Mouse (Mus musculus): Measurements from ENCODE around the gene Prr14. TPM values are rescaled to one million over a fixed set of nuclear protein-coding genes. Genes with fewer than 3 reads are reported as not detected.

The Prr14 gene
- polyA plus RNA-seq, 1 experiment from 2014 or later, result 31.6 TPM

DNA sequence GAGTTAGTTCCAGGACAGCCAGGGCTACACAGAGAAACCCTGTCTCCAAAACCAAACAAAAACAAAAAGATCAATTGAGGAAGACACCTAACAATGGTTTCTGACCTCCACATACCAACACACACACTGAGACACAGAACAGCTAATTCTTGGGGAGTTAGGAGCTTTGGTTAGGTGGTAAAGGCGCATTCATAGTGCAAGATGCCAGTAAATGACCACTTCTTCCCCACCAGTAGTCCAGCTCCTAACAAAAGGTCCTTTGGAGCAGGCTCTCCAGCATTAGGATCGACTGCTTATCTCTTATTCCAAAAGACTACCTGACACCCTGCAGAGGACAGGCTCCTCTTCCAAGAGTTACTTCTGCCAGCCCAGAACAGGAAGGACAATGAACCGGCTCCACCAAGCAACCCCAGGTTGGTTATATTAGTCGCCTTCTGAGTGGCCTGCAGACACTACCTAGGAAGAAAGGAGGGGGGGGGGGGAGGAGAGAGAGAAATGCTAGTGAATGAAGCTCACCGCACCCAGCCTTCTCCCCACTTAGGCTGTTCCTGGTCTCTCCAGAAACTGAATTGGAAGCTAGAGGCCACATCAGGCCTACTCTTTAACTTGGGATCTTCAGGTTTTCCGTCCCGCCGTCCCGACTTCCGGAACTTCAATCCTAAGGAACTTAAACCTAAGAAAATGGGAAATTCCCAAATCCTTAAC, 10.8 kb downstream of the Prr14 start:
- no peaks in the 10 kb centered on the region for H3K27me3 ChIP-seq (ENCODE audit: control insufficient read depth, insufficient read depth, low read length)
- peaks cover 8% of the 10 kb centered on the region for H3K4me1 ChIP-seq (ENCODE audit: control insufficient read depth, insufficient read depth, low read length)
- peak overlapping the region; percentile 99 for H3K27ac ChIP-seq (ENCODE audit: low read length)
- ATAC-seq (replicated peaks; ENCODE audit: extremely low read depth, insufficient read depth, low FRiP score), result no peak
- H3K36me3 ChIP-seq (ENCODE audit: control insufficient read depth, insufficient read depth), result peaks cover 34% of the 10 kb centered on the region
- H3K9me3 ChIP-seq (replicated peaks; ENCODE audit: control insufficient read depth, low read length), result no peaks in the 10 kb centered on the region
- peak overlapping the region; percentile 91 for H3K4me3 ChIP-seq (ENCODE audit: low read length)
- peak overlapping the region; percentile 85 for H3K4me2 ChIP-seq (ENCODE audit: low read depth, low read length)
- H3K9ac ChIP-seq (ENCODE audit: low read length), result peak overlapping the region; percentile 96
- WGBS, result 9% methylated on average over 10 of the region's 10 CpGs

DNA sequence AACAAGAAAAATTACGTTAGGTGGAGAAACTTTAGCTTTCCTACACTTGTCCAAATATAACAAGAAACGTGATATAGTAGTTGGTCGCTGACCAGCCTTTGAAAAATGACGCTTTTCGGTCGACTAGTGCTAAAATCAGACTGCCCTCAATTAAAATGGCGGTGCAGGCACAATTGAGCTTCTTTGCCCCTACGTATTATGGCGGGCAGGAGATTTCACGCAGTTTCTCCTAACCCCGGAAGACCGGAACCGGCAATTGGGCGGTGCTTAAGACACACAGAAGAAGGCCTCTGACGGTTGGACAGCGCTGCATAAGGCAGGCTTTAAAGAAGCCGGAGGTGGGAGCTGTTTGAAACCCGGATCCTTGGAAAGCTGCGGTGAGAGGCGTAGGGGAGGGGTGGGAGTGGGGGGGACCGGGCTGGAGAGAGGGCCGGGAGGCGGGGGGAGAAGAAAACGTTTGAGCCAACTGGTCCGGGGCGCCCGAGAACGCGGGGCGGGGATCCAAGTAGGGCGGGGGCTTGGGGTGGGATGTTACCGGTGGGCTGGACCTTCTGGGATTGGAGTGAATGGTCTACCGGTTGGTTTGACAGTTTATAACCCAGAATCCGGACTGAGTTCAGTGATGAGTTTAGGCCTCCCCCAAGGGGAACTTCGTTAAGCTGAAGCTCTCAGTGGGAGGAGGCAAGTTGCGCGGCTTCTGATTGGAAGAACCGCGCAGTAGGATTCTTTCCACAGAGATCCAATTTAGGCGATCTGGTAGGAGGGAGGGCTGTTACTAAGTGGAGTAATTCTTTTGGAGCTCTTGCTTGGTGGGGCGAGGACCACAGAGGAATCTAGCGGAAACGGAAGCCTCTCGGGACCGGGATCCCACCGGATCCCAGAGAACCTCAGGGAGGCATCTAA, 11.6 kb downstream of the Prr14 start:
- peaks cover 42% of the 10 kb centered on the region for H3K36me3 ChIP-seq (ENCODE audit: control insufficient read depth, insufficient read depth)
- under 1% methylated on average over 46 of the region's 46 CpGs for WGBS
- peak; percentile 89 for ATAC-seq (replicated peaks; ENCODE audit: extremely low read depth, insufficient read depth, low FRiP score)

DNA sequence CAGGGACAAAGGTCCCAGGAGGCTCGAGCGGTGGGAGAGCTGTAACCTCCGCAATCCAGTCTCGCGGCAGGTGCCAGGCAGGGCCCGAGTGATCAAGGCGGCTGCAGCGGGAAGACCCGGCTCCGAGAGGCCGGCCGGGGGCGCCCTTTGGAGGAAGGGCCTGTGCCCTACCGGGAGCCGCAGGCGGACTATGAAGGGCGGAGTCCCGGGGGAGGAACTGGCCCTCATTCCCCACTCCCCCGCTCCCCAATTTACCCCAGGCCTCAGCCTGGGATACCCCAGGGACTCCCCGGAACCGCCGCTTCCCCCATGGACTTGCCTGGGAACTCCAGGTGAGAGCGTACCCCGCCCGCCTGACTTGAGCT, 12.2 kb downstream of the Prr14 start:
- Histone ChIP-seq H3K4me2 (ENCODE audit: low read depth, low read length) (peak overlapping the region; percentile 85), H3K36me3 (ENCODE audit: control insufficient read depth, insufficient read depth) (peaks cover 45% of the 10 kb centered on the region), H3K9me3 (replicated peaks; ENCODE audit: control insufficient read depth, low read length) (no peaks in the 10 kb centered on the region), H3K27ac (ENCODE audit: low read length) (peak overlapping the region; percentile 99), H3K9ac (ENCODE audit: low read length) (peak overlapping the region; percentile 96), H3K4me1 (ENCODE audit: control insufficient read depth, insufficient read depth, low read length) (peaks cover 10% of the 10 kb centered on the region), H3K27me3 (ENCODE audit: control insufficient read depth, insufficient read depth, low read length) (no peaks in the 10 kb centered on the region), H3K4me3 (ENCODE audit: low read length) (peak overlapping the region; percentile 91)
- under 1% methylated on average over 25 of the region's 25 CpGs for WGBS
- peak; percentile 15 for ATAC-seq (replicated peaks; ENCODE audit: extremely low read depth, insufficient read depth, low FRiP score)

More for the DNA sequence above, 11.6 kb downstream of the Prr14 start:
- Histone ChIP-seq H3K27me3 (ENCODE audit: control insufficient read depth, insufficient read depth, low read length) (no peaks in the 10 kb centered on the region), H3K9ac (ENCODE audit: low read length) (peak overlapping the region; percentile 96), H3K4me3 (ENCODE audit: low read length) (peak overlapping the region; percentile 91), H3K27ac (ENCODE audit: low read length) (peak overlapping the region; percentile 99), H3K9me3 (replicated peaks; ENCODE audit: control insufficient read depth, low read length) (no peaks in the 10 kb centered on the region), H3K4me1 (ENCODE audit: control insufficient read depth, insufficient read depth, low read length) (peaks cover 8% of the 10 kb centered on the region), H3K4me2 (ENCODE audit: low read depth, low read length) (peak overlapping the region; percentile 85)

DNA sequence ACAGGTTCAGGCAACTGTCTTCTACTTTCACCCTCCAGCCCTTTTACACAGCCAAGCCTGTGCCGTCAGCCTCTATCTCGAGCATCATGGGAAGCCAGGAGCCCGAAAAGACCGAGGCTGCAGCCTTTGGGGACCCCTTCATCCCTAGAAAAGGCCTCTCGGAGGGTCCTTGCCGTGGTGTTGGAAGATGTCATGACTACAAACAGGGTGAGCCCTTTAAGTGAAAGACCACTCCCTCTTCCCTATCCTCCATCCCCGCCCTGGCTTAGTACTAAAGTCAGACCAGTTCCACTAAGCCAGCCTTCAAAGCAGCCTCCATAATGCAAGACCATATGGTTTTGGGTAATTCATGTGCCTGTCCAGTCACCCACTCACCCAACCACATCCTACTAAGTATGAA, 12.6 kb downstream of the Prr14 start:
- WGBS, result 1% methylated on average over 7 of the region's 7 CpGs
- H3K27ac ChIP-seq (ENCODE audit: low read length), result peak overlapping the region; percentile 99
- peak overlapping the region; percentile 85 for H3K4me2 ChIP-seq (ENCODE audit: low read depth, low read length)
- H3K36me3 ChIP-seq (ENCODE audit: control insufficient read depth, insufficient read depth), result peaks cover 47% of the 10 kb centered on the region
- ATAC-seq (replicated peaks; ENCODE audit: extremely low read depth, insufficient read depth, low FRiP score), result no peak
- H3K4me1 ChIP-seq (ENCODE audit: control insufficient read depth, insufficient read depth, low read length), result peaks cover 14% of the 10 kb centered on the region
- H3K4me3 ChIP-seq (ENCODE audit: low read length), result peak overlapping the region; percentile 91
- peak overlapping the region; percentile 96 for H3K9ac ChIP-seq (ENCODE audit: low read length)
- no peaks in the 10 kb centered on the region for H3K27me3 ChIP-seq (ENCODE audit: control insufficient read depth, insufficient read depth, low read length)
- no peaks in the 10 kb centered on the region for H3K9me3 ChIP-seq (replicated peaks; ENCODE audit: control insufficient read depth, low read length)

- Histone ChIP-seq H3K27me3 (ENCODE audit: control insufficient read depth, insufficient read depth, low read length) (no peaks in the 10 kb centered on the region), H3K36me3 (ENCODE audit: control insufficient read depth, insufficient read depth) (peaks cover 35% of the 10 kb centered on the region), H3K4me3 (ENCODE audit: low read length) (no peak overlapping the region), H3K9me3 (replicated peaks; ENCODE audit: control insufficient read depth, low read length) (no peaks in the 10 kb centered on the region), H3K4me1 (ENCODE audit: control insufficient read depth, insufficient read depth, low read length) (peaks cover 17% of the 10 kb centered on the region), H3K27ac (ENCODE audit: low read length) (no peak overlapping the region), H3K4me2 (ENCODE audit: low read depth, low read length) (no peak overlapping the region), H3K9ac (ENCODE audit: low read length) (no peak overlapping the region)
- no peak for ATAC-seq (replicated peaks; ENCODE audit: extremely low read depth, insufficient read depth, low FRiP score)
- WGBS, result 85% methylated on average over 5 of the region's 5 CpGs
Measured at GRCm38 (mm10) chr7:127473705-127474104, 14.3 kb downstream of the Prr14 start.

DNA sequence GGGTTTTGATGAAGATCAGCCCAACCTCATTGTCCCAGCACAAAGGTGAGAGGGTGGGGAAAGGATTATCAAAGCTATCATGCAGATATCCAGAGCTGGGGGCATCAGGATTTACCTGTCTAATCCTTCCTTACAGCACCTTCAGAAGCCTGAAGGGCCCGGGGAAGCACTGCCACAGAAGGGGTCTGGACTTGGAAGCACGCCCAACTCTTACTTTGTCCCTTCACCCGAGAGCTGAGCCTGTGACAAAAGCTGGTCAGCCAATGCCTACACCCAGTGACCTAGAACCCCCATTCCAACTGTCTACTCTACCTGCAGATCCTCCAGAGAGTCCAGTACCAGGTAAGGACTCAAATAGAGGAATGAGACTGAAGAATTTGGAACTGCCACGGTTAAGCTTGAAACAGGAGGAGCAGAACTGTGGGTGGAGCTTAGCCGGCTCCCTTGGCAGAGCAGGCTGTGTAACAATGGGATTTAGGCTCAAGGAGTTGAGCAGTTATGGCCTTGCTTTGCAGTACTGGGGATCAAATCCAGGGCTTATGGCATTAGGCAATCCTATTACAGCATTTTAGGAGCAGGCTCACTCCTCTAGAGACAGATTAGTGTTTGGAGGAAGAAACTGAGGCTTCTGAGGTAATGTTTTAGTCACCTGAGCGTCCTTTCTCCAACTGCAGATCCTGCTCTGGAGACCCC, 15.1 kb downstream of the Prr14 start:
- 75% methylated on average over 6 of the region's 6 CpGs for WGBS
- ATAC-seq (replicated peaks; ENCODE audit: extremely low read depth, insufficient read depth, low FRiP score), result no peak
- Histone ChIP-seq H3K4me2 (ENCODE audit: low read depth, low read length) (no peak overlapping the region), H3K36me3 (ENCODE audit: control insufficient read depth, insufficient read depth) (peaks cover 35% of the 10 kb centered on the region), H3K9me3 (replicated peaks; ENCODE audit: control insufficient read depth, low read length) (no peaks in the 10 kb centered on the region), H3K9ac (ENCODE audit: low read length) (no peak overlapping the region), H3K4me1 (ENCODE audit: control insufficient read depth, insufficient read depth, low read length) (peaks cover 17% of the 10 kb centered on the region), H3K27ac (ENCODE audit: low read length) (no peak overlapping the region), H3K27me3 (ENCODE audit: control insufficient read depth, insufficient read depth, low read length) (no peaks in the 10 kb centered on the region), H3K4me3 (ENCODE audit: low read length) (no peak overlapping the region)

DNA sequence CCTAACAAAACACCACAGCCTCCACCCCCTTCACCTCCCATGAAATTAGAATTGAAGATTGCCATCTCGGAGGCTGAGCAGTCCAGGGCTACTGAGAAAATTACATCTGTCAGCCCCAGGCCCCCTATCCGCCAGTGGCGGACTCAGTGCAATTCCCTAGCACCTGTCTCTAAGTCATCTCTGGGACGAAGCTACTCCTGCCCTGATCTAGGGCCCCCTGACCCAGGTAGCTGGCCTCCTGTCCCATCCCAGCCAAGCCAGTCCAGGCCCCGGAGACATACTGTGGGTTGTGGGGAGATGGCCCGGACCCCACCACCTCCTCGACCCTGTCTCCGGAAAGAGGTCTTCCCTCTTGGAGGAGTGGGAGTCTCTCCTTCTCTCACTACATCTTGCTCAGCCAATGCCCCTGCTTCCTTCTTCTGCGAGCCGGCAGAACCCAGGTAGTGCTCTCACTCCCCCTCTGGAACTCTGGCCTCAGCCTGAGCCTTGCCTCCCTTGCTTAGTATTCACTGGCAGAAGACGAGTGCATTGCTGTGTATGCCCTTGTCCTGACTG, 15.9 kb downstream of the Prr14 start:
- whole genome bisulfite sequencing, result 94% methylated on average over 11 of the region's 11 CpGs
- no peak for ATAC-seq (replicated peaks; ENCODE audit: extremely low read depth, insufficient read depth, low FRiP score)
- Histone ChIP-seq H3K4me1 (ENCODE audit: control insufficient read depth, insufficient read depth, low read length) (peaks cover 24% of the 10 kb centered on the region), H3K9ac (ENCODE audit: low read length) (no peak overlapping the region), H3K4me2 (ENCODE audit: low read depth, low read length) (no peak overlapping the region), H3K9me3 (replicated peaks; ENCODE audit: control insufficient read depth, low read length) (no peaks in the 10 kb centered on the region), H3K4me3 (ENCODE audit: low read length) (no peak overlapping the region), H3K27me3 (ENCODE audit: control insufficient read depth, insufficient read depth, low read length) (no peaks in the 10 kb centered on the region), H3K27ac (ENCODE audit: low read length) (no peak overlapping the region), H3K36me3 (ENCODE audit: control insufficient read depth, insufficient read depth) (peaks cover 35% of the 10 kb centered on the region)

GRCm38 (mm10) chr7:127476336-127476735, 16.9 kb downstream of the Prr14 start:
- Histone ChIP-seq H3K9me3 (replicated peaks; ENCODE audit: control insufficient read depth, low read length) (no peaks in the 10 kb centered on the region), H3K36me3 (ENCODE audit: control insufficient read depth, insufficient read depth) (peaks cover 37% of the 10 kb centered on the region), H3K4me1 (ENCODE audit: control insufficient read depth, insufficient read depth, low read length) (peaks cover 31% of the 10 kb centered on the region), H3K9ac (ENCODE audit: low read length) (no peak overlapping the region), H3K27me3 (ENCODE audit: control insufficient read depth, insufficient read depth, low read length) (no peaks in the 10 kb centered on the region), H3K27ac (ENCODE audit: low read length) (no peak overlapping the region), H3K4me3 (ENCODE audit: low read length) (no peak overlapping the region), H3K4me2 (ENCODE audit: low read depth, low read length) (no peak overlapping the region)
- ATAC-seq (replicated peaks; ENCODE audit: extremely low read depth, insufficient read depth, low FRiP score), result no peak
- WGBS, result 94% methylated on average over 11 of the region's 11 CpGs

All from heart, embryonic 16.5 days (tissue).